Mouse (Mus musculus): ENCODE results near the gene Gucy1b2. TPM values are rescaled to one million over a fixed set of nuclear protein-coding genes. Genes with fewer than 3 reads are reported as not detected.

The Gucy1b2 gene
- total and polyA plus RNA-seq, 3 experiments = not detected

DNA sequence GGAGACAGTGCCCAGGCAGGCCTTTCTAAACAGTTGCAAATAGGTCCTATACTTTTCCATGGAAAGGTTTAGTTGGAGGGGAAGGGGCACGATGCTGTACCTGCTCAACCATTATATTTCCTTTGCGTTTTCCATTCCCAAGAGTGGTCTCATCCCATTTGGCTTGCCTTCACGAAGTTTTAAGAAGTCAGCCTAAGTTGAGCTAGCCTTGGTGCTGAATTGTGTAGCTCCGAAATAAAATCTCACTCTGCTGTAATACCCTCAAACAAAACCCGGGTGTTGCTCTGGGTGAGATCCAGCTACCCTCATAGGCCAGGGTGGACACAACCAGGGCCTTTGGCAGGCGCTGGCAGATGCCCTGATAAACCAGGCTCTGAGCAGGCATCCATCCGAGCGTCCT lies 25.3 kb upstream of the Gucy1b2 start:
- H3K27me3 ChIP-seq (ENCODE audit: insufficient read depth, low read length) = no peaks in the 10 kb centered on the region; the same call in 1 of the 2 replicates
- no peaks in the 10 kb centered on the region for H3K36me3 ChIP-seq (replicated peaks)
- H3K4me1 ChIP-seq (ENCODE audit: insufficient read depth, low read depth, low read length) = no peaks in the 10 kb centered on the region
- TF ChIP-seq CTCF (IDR thresholded peaks at IDR 0.05; ENCODE audit: low read depth, low read length) (no peak), TAL1 (conservative IDR thresholded peaks at IDR 0.05; ENCODE audit: low read depth, low read length) (no peak), POLR2AphosphoS5 (IDR thresholded peaks at IDR 0.05; ENCODE audit: insufficient replicate concordance, low read depth, low read length) (no peak), GATA1 (IDR thresholded peaks at IDR 0.05; ENCODE audit: borderline replicate concordance, low read length) (no peak), GATA2 (IDR thresholded peaks at IDR 0.05; ENCODE audit: borderline replicate concordance, low read depth, low read length) (no peak)
- DNase-seq (ENCODE audit: low spot score) (no peak), ATAC-seq (ENCODE audit: extremely low read depth, insufficient number of reproducible peaks, low FRiP score, poor library complexity, severe bottlenecking) (no peak)
- H3K9me3 ChIP-seq (replicated peaks) = no peaks in the 10 kb centered on the region
- no peak overlapping the region for H3K4me3 ChIP-seq (ENCODE audit: low read depth, low read length)

DNA sequence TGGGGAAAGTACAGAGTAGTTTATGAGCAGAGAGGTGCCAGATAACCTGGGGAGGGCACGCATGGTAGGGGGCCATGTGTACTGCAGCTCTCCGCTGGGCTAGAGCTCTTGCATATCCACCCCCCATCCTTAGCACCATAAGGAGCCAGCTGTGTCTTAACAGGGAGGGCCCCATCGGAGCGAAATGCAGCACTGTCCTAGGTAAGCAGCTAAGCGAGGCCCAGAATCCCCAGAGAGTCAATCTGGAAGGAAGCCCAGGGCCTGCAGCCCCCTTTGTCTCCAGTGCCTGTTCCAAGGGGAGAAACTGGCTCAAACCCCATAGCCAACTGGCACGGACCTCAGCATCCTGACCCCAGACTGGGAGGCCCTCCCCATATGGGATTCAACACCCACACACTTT lies 23.3 kb upstream of the Gucy1b2 start:
- no peak for DNase-seq (ENCODE audit: low spot score)
- H3K27me3 ChIP-seq (ENCODE audit: insufficient read depth, low read length) = no peaks in the 10 kb centered on the region; the same call in 1 of the 2 replicates
- no peak for ATAC-seq (ENCODE audit: extremely low read depth, insufficient number of reproducible peaks, low FRiP score, poor library complexity, severe bottlenecking)
- TF ChIP-seq POLR2AphosphoS5 (IDR thresholded peaks at IDR 0.05; ENCODE audit: insufficient replicate concordance, low read depth, low read length) (no peak), GATA1 (IDR thresholded peaks at IDR 0.05; ENCODE audit: borderline replicate concordance, low read length) (no peak), CTCF (IDR thresholded peaks at IDR 0.05; ENCODE audit: low read depth, low read length) (no peak), GATA2 (IDR thresholded peaks at IDR 0.05; ENCODE audit: borderline replicate concordance, low read depth, low read length) (no peak), TAL1 (conservative IDR thresholded peaks at IDR 0.05; ENCODE audit: low read depth, low read length) (no peak)
- H3K36me3 ChIP-seq (replicated peaks) = no peaks in the 10 kb centered on the region
- H3K4me3 ChIP-seq (ENCODE audit: low read depth, low read length) = no peak overlapping the region
- no peaks in the 10 kb centered on the region for H3K4me1 ChIP-seq (ENCODE audit: insufficient read depth, low read depth, low read length)
- no peaks in the 10 kb centered on the region for H3K9me3 ChIP-seq (replicated peaks)

GRCm38 (mm10) chr14:62474481-62474880 lies 18.4 kb upstream of the Gucy1b2 start:
- Histone ChIP-seq H3K4me3 (ENCODE audit: low read depth, low read length) (no peak overlapping the region), H3K9me3 (replicated peaks) (no peaks in the 10 kb centered on the region), H3K27me3 (ENCODE audit: insufficient read depth, low read length) (no peaks in the 10 kb centered on the region; the same call in 1 of the 2 replicates), H3K36me3 (replicated peaks) (no peaks in the 10 kb centered on the region), H3K4me1 (ENCODE audit: insufficient read depth, low read depth, low read length) (no peaks in the 10 kb centered on the region)
- TF ChIP-seq GATA2 (IDR thresholded peaks at IDR 0.05; ENCODE audit: borderline replicate concordance, low read depth, low read length) (no peak), POLR2AphosphoS5 (IDR thresholded peaks at IDR 0.05; ENCODE audit: insufficient replicate concordance, low read depth, low read length) (no peak), GATA1 (IDR thresholded peaks at IDR 0.05; ENCODE audit: borderline replicate concordance, low read length) (no peak), CTCF (IDR thresholded peaks at IDR 0.05; ENCODE audit: low read depth, low read length) (no peak), TAL1 (conservative IDR thresholded peaks at IDR 0.05; ENCODE audit: low read depth, low read length) (no peak)
- DNase-seq (ENCODE audit: low spot score) (no peak), ATAC-seq (ENCODE audit: extremely low read depth, insufficient number of reproducible peaks, low FRiP score, poor library complexity, severe bottlenecking) (no peak)

GRCm38 (mm10) chr14:62472061-62472460 lies 16.0 kb upstream of the Gucy1b2 start:
- H3K4me3 ChIP-seq (ENCODE audit: low read depth, low read length) = no peak overlapping the region
- no peaks in the 10 kb centered on the region for H3K9me3 ChIP-seq (replicated peaks)
- H3K27me3 ChIP-seq (ENCODE audit: insufficient read depth, low read length) = peaks cover 7% of the 10 kb centered on the region
- ATAC-seq (ENCODE audit: extremely low read depth, insufficient number of reproducible peaks, low FRiP score, poor library complexity, severe bottlenecking) = no peak
- no peaks in the 10 kb centered on the region for H3K4me1 ChIP-seq (ENCODE audit: insufficient read depth, low read depth, low read length)
- H3K36me3 ChIP-seq (replicated peaks) = no peaks in the 10 kb centered on the region
- no peak for DNase-seq (ENCODE audit: low spot score)
- no peak for TF ChIP-seq CTCF (IDR thresholded peaks at IDR 0.05; ENCODE audit: low read depth, low read length)
- no peak for TF ChIP-seq POLR2AphosphoS5 (IDR thresholded peaks at IDR 0.05; ENCODE audit: insufficient replicate concordance, low read depth, low read length)
- TF ChIP-seq TAL1 (conservative IDR thresholded peaks at IDR 0.05; ENCODE audit: low read depth, low read length) = no peak
- TF ChIP-seq GATA1 (IDR thresholded peaks at IDR 0.05; ENCODE audit: borderline replicate concordance, low read length) = no peak
- TF ChIP-seq GATA2 (IDR thresholded peaks at IDR 0.05; ENCODE audit: borderline replicate concordance, low read depth, low read length) = no peak

GRCm38 (mm10) chr14:62468753-62469125 lies 12.7 kb upstream of the Gucy1b2 start:
- DNase-seq (ENCODE audit: low spot score) = no peak
- Histone ChIP-seq H3K27me3 (ENCODE audit: insufficient read depth, low read length) (peaks cover 7% of the 10 kb centered on the region), H3K4me3 (ENCODE audit: low read depth, low read length) (no peak overlapping the region), H3K4me1 (ENCODE audit: insufficient read depth, low read depth, low read length) (no peaks in the 10 kb centered on the region), H3K36me3 (replicated peaks) (no peaks in the 10 kb centered on the region), H3K9me3 (replicated peaks) (no peaks in the 10 kb centered on the region)
- no peak for ATAC-seq (ENCODE audit: extremely low read depth, insufficient number of reproducible peaks, low FRiP score, poor library complexity, severe bottlenecking)
- no peak for TF ChIP-seq POLR2AphosphoS5 (IDR thresholded peaks at IDR 0.05; ENCODE audit: insufficient replicate concordance, low read depth, low read length)
- no peak for TF ChIP-seq GATA1 (IDR thresholded peaks at IDR 0.05; ENCODE audit: borderline replicate concordance, low read length)
- no peak for TF ChIP-seq CTCF (IDR thresholded peaks at IDR 0.05; ENCODE audit: low read depth, low read length)
- TF ChIP-seq GATA2 (IDR thresholded peaks at IDR 0.05; ENCODE audit: borderline replicate concordance, low read depth, low read length) = no peak
- no peak for TF ChIP-seq TAL1 (conservative IDR thresholded peaks at IDR 0.05; ENCODE audit: low read depth, low read length)

DNA sequence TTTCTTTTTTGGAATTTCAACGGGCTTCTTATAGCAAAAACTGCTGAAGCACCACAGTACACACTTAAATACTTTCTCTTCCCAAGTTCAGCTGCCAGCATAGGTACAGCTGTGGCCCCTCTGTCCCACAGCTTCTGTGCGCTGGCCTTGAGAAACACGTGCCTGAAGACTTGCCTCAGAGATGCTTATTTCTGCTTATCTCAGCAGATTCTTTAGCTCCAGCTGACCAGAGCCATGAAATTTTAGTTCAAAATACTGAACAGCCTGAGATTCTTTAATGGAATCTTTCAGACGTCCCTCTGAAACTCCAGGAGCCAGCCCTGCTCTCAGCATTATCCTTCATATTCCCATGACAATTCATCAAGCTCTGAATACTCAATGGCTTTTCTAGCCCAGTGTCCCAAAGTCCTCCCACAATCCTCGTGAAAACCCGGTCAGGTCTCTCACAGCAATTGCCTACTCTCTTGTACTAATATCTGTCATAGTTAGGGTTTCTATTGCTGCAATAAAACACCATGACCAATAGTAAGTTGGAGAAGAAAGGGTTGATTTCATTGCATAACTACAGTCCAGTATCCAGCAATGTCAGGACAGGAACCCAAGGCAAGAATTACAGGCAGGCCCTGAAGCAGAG lies 12.1 kb upstream of the Gucy1b2 start:
- Histone ChIP-seq H3K9me3 (replicated peaks) (no peaks in the 10 kb centered on the region), H3K4me1 (ENCODE audit: insufficient read depth, low read depth, low read length) (no peaks in the 10 kb centered on the region), H3K27me3 (ENCODE audit: insufficient read depth, low read length) (peaks cover 7% of the 10 kb centered on the region), H3K36me3 (replicated peaks) (no peaks in the 10 kb centered on the region), H3K4me3 (ENCODE audit: low read depth, low read length) (no peak overlapping the region)
- DNase-seq (ENCODE audit: low spot score) = no peak
- TF ChIP-seq GATA2 (IDR thresholded peaks at IDR 0.05; ENCODE audit: borderline replicate concordance, low read depth, low read length) (no peak), POLR2AphosphoS5 (IDR thresholded peaks at IDR 0.05; ENCODE audit: insufficient replicate concordance, low read depth, low read length) (no peak), GATA1 (IDR thresholded peaks at IDR 0.05; ENCODE audit: borderline replicate concordance, low read length) (no peak)
- no peak for ATAC-seq (ENCODE audit: extremely low read depth, insufficient number of reproducible peaks, low FRiP score, poor library complexity, severe bottlenecking)
